Mouse (Mus musculus): Measurements from ENCODE around the gene Sptlc3. TPM values are rescaled to one million over a fixed set of nuclear protein-coding genes. Genes with fewer than 3 reads are reported as not detected.

Gene Sptlc3
- polyA plus RNA-seq, 1 experiment from 2014 or later: 1.7 TPM

Other genes starting within 250 kb of the Sptlc3 start
- gene Ism1, start 184.3 kb downstream of the Sptlc3 start, polyA plus RNA-seq (2016; fragmentation: Nextera tagmentation; extraction: Ambion mirVana): 8.0 TPM in 2 replicates

Data from limb, embryonic 12.5 days (tissue).